Mouse (Mus musculus): Measurements from ENCODE around the gene She.

The She gene

GRCm38 (mm10) chr3:89863716-89864509, 32.7 kb downstream of the She start:
- DNase-seq, result peak; percentile 43

DNA sequence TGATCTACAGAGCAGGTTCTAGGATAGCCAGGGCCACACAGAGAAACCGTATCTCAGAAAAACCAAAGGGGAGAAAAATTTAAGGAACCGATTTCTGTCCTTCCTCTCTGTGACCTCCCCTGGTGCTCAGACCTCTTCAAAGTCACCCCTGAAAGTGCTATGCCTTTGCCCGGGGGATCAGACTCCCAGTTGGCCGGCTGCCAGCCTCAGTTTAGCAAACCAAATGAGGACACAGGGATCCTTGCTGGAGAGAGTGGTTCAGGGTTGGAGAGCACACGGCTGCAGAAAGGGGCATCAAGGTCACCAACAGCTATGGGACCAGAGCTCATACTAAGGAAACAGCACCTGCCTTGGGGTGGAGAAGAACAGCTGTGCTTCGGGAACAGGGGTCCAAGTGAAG, 33.9 kb downstream of the She start:
- peak; percentile 42 for DNase-seq

DNA sequence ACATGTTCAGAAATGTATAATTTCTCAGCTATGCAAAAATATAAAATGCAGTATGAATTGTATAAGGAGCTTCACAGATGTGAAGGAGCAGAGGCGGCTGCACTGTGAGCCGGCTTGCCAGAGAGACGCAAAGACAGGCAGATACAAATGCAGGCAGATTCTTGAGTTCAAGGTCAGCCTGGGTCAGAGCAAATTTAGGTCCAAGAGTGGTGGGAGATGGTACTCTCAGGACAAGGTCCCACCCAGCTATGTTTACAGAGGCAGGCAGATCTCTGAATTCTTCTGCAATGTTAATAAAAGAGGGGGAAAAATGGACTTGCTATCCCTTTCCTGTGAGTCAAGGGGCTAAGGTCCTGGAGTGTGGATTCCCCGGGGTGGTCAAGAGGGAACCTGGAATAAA, 34.6 kb downstream of the She start:
- DNase-seq, result no peak

GRCm38 (mm10) chr3:89867651-89868050, 36.5 kb downstream of the She start:
- DNase-seq, result no peak

DNA sequence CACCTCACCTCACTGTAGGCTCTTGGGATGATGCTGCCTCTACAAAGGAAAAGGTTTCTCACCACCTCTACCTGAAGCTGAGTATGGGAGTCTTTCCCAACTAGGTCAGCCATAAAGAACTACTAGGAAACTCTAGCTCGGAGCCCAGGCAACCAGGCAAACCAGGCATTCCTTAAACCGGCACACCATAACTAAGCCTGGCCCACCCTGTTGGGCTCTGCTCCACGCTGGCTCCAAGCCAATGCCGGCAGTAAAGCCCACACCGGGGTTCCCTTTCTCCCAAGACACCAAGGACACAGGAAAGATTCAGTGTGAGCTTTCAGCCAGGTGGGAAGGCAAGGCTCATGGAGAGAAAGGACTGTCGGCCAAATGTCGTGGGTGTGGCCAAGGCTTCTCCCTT, 37.2 kb downstream of the She start:
- DNase-seq, result peak; percentile 20

DNA sequence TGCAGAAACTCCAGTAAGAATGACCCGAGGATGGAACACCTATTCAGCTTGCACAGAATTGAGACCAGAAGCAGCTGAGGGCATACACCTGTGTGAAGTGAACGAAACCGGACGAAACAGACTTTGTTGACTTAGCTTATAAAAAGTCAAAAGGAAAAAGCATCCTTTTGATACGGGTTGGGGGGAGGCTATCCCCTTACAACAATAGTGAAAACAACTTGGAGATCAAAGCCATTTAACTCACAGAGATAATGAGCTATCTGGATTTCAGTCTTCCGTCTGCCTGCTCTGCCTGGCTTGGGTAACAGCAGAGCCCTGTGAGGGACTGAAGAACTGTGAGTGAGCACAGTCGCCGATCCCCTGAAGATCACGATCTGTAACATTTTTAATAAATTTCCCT, 37.8 kb downstream of the She start:
- DNase-seq, result no peak

GRCm38 (mm10) chr3:89869556-89869955, 38.4 kb downstream of the She start:
- peak; percentile 28 for DNase-seq

DNA sequence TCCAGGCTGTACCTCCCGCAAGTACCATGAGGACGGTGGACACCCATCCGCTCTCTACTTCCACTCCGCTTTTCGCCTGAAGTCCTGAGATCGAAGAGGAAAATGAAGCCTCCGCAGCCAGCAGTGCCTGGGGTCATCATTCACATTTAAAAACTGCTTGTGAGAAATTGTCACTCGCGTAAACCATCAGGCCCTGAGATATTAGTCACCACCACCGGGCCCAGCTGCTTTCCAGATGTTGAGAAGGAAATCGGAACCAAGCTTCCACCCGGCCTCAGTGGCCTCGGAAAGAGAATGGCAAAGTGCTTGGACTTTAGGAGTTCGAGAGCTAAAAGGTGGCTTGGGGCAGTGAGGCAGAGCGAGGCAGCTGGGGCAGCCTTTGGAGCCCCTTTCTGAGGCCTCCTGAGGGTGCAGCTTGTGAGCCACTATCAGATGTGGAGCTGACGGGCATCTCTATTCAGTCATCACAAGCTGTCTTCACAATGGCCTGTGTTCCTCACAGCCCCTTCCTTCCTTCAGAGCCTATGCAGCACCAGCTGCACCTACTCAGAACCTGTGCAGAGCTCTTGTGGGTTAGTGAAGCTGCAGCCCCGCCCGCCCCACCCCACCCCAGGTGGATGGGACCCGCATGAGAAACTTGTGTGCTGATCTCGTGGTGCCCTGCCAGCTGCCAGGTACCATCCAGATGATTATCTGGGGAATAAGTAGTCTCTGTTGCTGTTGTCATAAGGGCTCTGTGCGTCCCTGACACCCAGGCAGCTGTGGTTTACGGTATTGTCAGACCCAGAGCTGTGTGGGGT, 39.5 kb downstream of the She start:
- DNase-seq, result no peak

DNA sequence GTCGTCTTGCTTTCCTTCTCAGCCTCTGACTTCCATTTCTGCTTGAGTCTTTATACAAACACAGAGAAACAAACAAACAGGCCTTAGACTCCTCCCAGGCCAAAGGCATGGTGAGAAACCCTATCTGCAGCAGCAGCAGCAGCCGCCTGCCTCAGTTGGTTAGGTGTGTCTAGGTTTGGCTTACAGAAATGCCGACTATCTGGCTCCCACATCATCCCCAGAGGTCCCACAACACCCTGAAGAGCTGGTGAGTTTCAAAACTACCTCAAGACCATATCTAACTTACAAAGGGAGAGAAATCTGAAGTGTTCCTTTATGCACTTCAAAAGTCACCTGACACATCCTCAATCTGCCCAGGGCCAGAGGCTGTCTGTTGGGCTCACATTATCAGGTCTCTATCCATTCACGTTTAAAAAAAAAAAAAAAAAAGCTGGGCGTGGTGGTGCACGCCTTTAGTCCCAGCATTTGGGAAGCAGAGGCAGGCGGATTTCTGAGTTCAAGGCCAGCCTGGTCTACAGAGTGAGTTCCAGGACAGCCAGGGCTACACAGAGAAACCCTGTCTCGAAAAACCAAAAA, 40.3 kb downstream of the She start:
- no peak for DNase-seq

DNA sequence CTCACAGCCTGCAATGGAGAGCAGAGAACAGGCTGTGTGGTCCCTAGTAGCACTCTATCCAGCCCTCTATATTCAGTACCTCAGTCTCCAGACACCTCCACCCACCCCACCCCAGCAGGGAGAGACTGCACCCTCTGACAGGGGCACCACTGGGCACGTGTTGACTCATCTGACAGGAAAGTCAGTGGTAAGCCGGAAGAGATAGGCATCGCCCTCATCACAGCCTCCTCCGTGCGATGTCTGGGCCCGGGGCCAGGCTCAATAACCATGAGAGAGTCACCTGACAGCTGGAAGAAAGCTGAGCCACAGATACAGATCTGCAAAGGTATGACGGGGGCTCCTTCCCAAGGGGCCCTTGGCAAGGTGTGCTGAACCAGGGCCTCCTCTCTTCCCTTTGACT, 41.0 kb downstream of the She start:
- DNase-seq, result peak; percentile 30

DNA sequence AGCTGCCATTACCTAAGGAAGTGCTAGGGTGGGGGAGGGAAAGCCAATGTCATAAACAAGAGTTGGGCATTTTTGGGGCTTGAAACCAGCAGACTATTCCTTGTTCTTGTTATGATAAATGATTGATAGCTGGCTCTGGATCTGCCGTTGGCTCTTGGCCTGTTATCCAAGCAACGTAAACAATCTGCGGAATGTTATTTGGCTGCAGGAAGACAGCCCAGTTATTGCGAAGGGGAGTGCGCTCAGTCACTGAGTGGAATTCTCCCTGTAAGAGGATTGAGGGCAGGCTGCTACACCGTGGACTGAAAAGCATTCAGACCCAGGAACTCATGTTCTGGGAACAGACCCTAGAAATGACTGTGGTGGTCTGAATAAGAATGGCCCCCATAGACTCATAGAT, 41.5 kb downstream of the She start:
- DNase-seq, result peak; percentile 31

DNA sequence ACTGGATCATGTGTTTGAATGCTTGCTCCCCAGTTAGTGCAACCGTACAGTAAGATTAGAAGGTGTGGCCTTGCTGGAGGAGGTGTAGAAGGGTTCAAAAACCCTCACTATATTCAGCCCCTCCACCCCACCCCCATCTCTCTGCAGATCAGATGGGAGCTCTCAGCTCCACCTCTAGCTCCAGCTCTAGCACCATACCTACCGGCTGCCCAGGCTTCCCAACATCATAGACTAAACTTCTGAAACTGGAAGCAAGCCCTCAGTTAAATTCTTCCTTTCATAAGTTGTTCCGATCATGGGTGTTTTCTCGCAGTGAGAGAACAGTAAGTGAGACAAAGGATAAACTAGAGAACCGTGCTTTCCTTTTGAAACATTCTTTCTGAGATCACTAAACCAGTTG, 42.9 kb downstream of the She start:
- no peak for DNase-seq

DNA sequence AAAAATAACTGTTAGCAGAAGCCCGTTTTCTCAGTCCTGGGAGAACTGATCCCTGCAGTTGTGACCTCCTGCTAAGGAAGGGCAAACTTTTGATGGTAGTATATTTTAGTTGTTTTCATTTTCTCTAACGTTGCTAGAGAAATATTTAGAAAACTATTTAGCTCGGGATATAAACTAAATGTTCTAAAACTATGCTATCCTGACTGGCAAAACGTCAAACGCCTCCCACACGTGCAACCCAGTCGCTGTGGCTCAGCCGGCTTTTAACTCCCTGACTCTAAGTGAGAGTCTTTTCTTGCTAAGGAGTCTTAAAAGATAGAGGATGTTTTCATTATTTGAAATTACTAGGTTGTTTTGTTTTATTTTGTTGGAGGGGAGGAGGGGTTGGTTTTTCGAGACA, 43.9 kb downstream of the She start:
- no peak for DNase-seq

- no peak for DNase-seq
Measured at GRCm38 (mm10) chr3:89875781-89876180, 44.6 kb downstream of the She start.

- DNase-seq, result no peak
Measured at GRCm38 (mm10) chr3:89876469-89876868, 45.3 kb downstream of the She start.

DNA sequence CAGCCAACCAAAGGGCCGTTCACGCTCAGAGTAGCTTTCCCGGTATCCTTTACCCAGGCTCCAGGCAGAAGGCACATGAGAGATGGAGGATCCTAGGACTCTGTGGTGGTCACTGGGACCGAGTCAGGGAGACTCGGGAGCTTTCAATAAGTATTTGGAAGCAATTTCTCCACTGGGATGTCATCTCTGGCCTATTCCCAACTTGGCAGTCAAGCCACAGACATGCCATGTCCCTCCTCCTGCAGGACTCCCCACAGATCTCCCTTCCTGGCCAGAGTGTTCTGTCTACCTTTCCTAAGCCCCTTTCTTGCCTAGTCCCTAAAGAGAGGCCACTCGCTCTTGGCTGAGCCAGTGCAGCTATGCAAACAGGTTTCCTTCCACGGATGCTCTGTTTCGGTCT, 46.0 kb downstream of the She start:
- no peak for DNase-seq

DNA sequence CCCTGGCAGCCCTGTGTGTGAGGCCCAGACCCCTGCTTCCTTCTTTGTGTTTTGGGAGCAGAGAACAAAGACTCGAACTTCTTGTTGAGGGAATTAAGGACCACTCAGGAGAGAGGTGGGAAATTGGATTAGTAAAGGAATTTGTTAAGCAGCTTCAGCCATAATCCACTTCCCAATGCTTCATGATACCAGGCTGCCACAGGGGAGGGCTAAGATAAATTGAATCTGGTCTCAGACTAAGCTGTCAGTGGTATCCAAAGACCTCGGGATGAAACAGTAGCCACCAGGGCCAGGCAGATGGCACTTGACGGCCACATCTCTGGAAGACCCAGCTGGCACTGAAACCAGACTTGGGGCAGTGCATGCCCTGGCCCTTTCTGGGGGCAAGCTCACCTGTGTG, 47.3 kb downstream of the She start:
- DNase-seq, result no peak

GRCm38 (mm10) chr3:89879326-89879725, 48.2 kb downstream of the She start:
- no peak for DNase-seq

- DNase-seq, result no peak
Measured at GRCm38 (mm10) chr3:89880036-89880851, 49.1 kb downstream of the She start.

GRCm38 (mm10) chr3:89882556-89883181, 51.5 kb downstream of the She start:
- DNase-seq, result no peak

DNA sequence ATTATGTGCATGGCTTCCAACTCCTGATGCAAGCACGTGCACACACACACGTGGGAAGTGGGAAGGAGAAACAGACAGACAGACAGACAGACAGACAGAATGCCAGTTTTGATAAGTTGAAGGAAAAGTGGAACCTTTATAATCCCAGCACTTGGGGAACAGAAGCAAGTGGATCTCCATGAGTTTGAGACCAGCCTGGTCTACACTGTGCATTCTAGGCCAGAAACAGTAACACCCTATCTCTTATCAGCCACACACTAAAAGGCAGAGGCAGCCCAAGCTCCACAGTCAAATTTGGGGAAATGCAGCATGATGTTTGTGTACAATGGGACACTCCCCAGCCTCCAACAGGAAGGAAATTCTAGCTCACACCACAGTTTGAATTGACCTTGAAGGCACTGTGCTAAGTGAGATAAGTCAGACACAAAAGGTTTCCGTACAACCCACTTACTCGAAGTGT, 52.4 kb downstream of the She start:
- DNase-seq, result no peak

DNA sequence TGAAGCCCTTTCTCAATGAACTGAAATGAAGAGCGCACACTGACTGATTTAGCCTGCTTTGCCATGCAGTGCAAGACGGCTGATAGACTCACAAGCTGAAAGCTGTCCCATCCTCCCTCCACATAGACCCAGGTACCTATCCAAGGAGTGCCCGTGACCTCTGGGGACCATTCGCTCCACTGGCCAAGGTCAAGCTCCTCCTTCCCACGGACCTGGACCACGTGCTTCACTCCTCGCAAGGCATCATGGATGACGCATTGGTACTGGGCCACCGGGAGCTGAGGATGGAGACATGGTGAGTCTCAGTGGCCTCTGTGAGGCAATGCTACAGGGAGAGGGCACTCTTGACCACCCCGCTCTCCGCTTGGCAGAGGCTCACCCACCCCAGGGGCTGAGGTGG, 54.6 kb downstream of the She start:
- no peak for DNase-seq

All from kidney, adult 18-20 months (tissue).